Mouse (Mus musculus) CD8-positive naive resting alpha-beta T cell, adult 57 days (primary cell): ENCODE measurements around the gene Zkscan16. TPM values are rescaled to one million over a fixed set of nuclear protein-coding genes. Genes with fewer than 3 reads are reported as not detected.

Source experiments
- total RNA-seq: library from RNA; stranded (reverse); gene quantifications from one replicate; pipeline ENCODE4 v1.2.4, GENCODE M21; 2023

Zkscan16 gene
- not detected for total RNA-seq

GRCm38 (mm10) chr4:58943420-58944205 is at the start of gene Zkscan16:
Zkscan16 (plus strand) TSS chr4:58943628.

GRCm38 (mm10) chr4:58912629-58913335 is 30.6 kb upstream of the Zkscan16 start, which contains the start of gene Ecpas:
Ecpas (minus strand) TSS chr4:58912749.

GRCm38 (mm10) chr4:58986540-58987190 is 43.2 kb downstream of the Zkscan16 start, which contains the start of gene Ptgr1:
Ptgr1 (minus strand) TSS chr4:58987119.

GRCm38 (mm10) chr4:58994762-58995161 is 51.3 kb downstream of the Zkscan16 start, which contains the start of gene Dnajc25:
Dnajc25 (plus strand) TSS chr4:58995062.

GRCm38 (mm10) chr4:59002948-59003805 is 59.7 kb downstream of the Zkscan16 start, which contains the start of gene Gm20503:
Gm20503 (plus strand) TSS chr4:59003210.

Other genes starting within 250 kb of the Zkscan16 start
- not detected for gene Olfr267, start 155.9 kb upstream of the Zkscan16 start, total RNA-seq
- gene Ecpas, start 30.9 kb upstream of the Zkscan16 start, total RNA-seq, result 82.3 TPM
- 0.52 TPM for gene Ptgr1, start 43.5 kb downstream of the Zkscan16 start, total RNA-seq
- 10.0 TPM for gene Dnajc25, start 51.4 kb downstream of the Zkscan16 start, total RNA-seq
- gene Gm20503, start 59.6 kb downstream of the Zkscan16 start, total RNA-seq, result not detected
- gene Gng10, start 91.5 kb downstream of the Zkscan16 start, total RNA-seq, result 35.5 TPM
- not detected for gene AI481877, start 195.4 kb downstream of the Zkscan16 start, total RNA-seq
- gene Ugcg, start 245.6 kb downstream of the Zkscan16 start, total RNA-seq, result 194 TPM